In genomic region chr1:20760331-20760730, GRCm38 (mm10) we compare ENCODE assay signal across 39 mouse cellular contexts. TPM values are rescaled to one million over a fixed set of nuclear protein-coding genes. Genes with fewer than 3 reads are reported as not detected.
"Had no signal": no experiment of that assay in that cellular context is flagged by ENCODE, and none has a peak within 500 bp of the region (broad histone marks: within the 10 kb centered on the region; RNA-seq: fewer than 3 reads in every experiment).

No protein-coding gene starts in this region.

- DNase-seq: gastrocnemius, postnatal 14 days; gastrocnemius, postnatal 36 days; heart, adult 11 months; heart, adult 2 months; heart, postnatal 14 days; heart, postnatal 4 days; kidney, adult 18-20 months; kidney, adult 8-10 months; kidney, postnatal 14 days; kidney, postnatal 36 days; left cerebral cortex, postnatal 4 days had no signal

- H3K4me3 ChIP-seq: heart, adult 2 months; heart, embryonic 13.5 days; heart, embryonic 15.5 days; hindbrain, embryonic 10.5 days; hindbrain, embryonic 12.5 days; intestine, embryonic 15.5 days; limb, embryonic 13.5 days; limb, embryonic 15.5 days had no signal

- H3K4me2 ChIP-seq: heart, embryonic 11.5 days; heart, embryonic 13.5 days; heart, embryonic 15.5 days; hindbrain, embryonic 12.5 days; hindbrain, embryonic 14.5 days; intestine, embryonic 15.5 days; limb, embryonic 13.5 days; limb, embryonic 15.5 days; liver, embryonic 11.5 days had no signal

- H3K4me1 ChIP-seq: heart, embryonic 13.5 days; heart, embryonic 15.5 days; hindbrain, embryonic 12.5 days; intestine, embryonic 15.5 days; limb, embryonic 13.5 days; limb, embryonic 15.5 days had no signal

- H3K36me3 ChIP-seq: heart, embryonic 13.5 days; heart, embryonic 15.5 days; hindbrain, embryonic 10.5 days; hindbrain, embryonic 12.5 days; intestine, embryonic 15.5 days; limb, embryonic 13.5 days; limb, embryonic 15.5 days had no signal

- ATAC-seq: hindbrain, embryonic 16.5 days; intestine, embryonic 15.5 days; intestine, postnatal 0 days had no signal

- H3K27ac ChIP-seq: heart, adult 2 months; heart, embryonic 13.5 days; heart, embryonic 15.5 days; hindbrain, embryonic 10.5 days; hindbrain, embryonic 12.5 days; hindbrain, embryonic 14.5 days; intestine, embryonic 15.5 days; limb, embryonic 13.5 days; limb, embryonic 15.5 days; liver, embryonic 14.5 days had no signal

- H3K27me3 ChIP-seq: heart, embryonic 13.5 days; heart, embryonic 15.5 days; hindbrain, embryonic 12.5 days; intestine, embryonic 15.5 days; limb, embryonic 13.5 days; limb, embryonic 15.5 days had no signal

- H3K9me3 ChIP-seq: heart, embryonic 13.5 days; heart, embryonic 15.5 days; hindbrain, embryonic 10.5 days; hindbrain, embryonic 12.5 days; intestine, embryonic 15.5 days; limb, embryonic 13.5 days; limb, embryonic 15.5 days had no signal

- H3K9ac ChIP-seq: heart, embryonic 13.5 days; heart, embryonic 15.5 days; hindbrain, embryonic 12.5 days; hindbrain, embryonic 14.5 days; intestine, embryonic 15.5 days; limb, embryonic 13.5 days; limb, embryonic 15.5 days; liver, embryonic 14.5 days had no signal

RNA-seq across cellular contexts. Expression of gene Il17a, which starts 29.6 kb away (rescaled TPM):
- total RNA-seq: gastrocnemius, adult 18-20 months; gastrocnemius, adult 8-10 months; gastrocnemius, postnatal 14 days; gastrocnemius, postnatal 36 days; heart, adult 2 months; heart, postnatal 14 days; heart, postnatal 4 days; layer of hippocampus, adult 18-20 months; layer of hippocampus, adult 8-10 months; layer of hippocampus, postnatal 14 days; layer of hippocampus, postnatal 36 days; left cerebral cortex, adult 18-20 months; left cerebral cortex, adult 8-10 months; left cerebral cortex, postnatal 10 days; left cerebral cortex, postnatal 25 days; left cerebral cortex, postnatal 4 days had no signal
- polyA plus RNA-seq: gonadal fat pad, adult 2 months; heart, adult 2 months; heart, embryonic 11.5 days; heart, embryonic 13.5 days; heart, embryonic 15.5 days; heart, postnatal 0 days; hindbrain, embryonic 10.5 days; hindbrain, embryonic 12.5 days; hindbrain, embryonic 14.5 days; hindbrain, embryonic 16.5 days; intestine, embryonic 15.5 days; intestine, postnatal 0 days; kidney, embryonic 14.5 days; kidney, embryonic 16.5 days; limb, embryonic 11.5 days; limb, embryonic 13.5 days; limb, embryonic 15.5 days; liver, embryonic 11.5 days; liver, embryonic 14.5 days had no signal

RNA-seq across cellular contexts. Expression of gene Il17f, which starts 30.1 kb away (rescaled TPM):
- total RNA-seq: gastrocnemius, adult 18-20 months; gastrocnemius, adult 8-10 months; gastrocnemius, postnatal 14 days; gastrocnemius, postnatal 36 days; heart, adult 2 months; heart, postnatal 14 days; layer of hippocampus, adult 8-10 months; layer of hippocampus, postnatal 36 days; left cerebral cortex, adult 18-20 months; left cerebral cortex, postnatal 10 days; left cerebral cortex, postnatal 25 days; left cerebral cortex, postnatal 4 days had no signal
- polyA plus RNA-seq: gonadal fat pad, adult 2 months; heart, adult 2 months; heart, embryonic 11.5 days; heart, embryonic 13.5 days; heart, embryonic 15.5 days; heart, postnatal 0 days; hindbrain, embryonic 10.5 days; hindbrain, embryonic 14.5 days; hindbrain, embryonic 16.5 days; intestine, embryonic 15.5 days; intestine, postnatal 0 days; kidney, embryonic 14.5 days; kidney, embryonic 16.5 days; limb, embryonic 11.5 days; liver, embryonic 11.5 days had no signal
